Mouse (Mus musculus) heart, adult 2 months (tissue): Measurements from ENCODE around the gene Fam71f1. TPM values are rescaled to one million over a fixed set of nuclear protein-coding genes. Genes with fewer than 3 reads are reported as not detected.

ENCODE experiments used
- DNase-seq, 2 experiments: peaks; one replicate each; pipeline ENCODE4 v3.0.0; 2021
- H3K27ac ChIP-seq: fragments of 200-600 bp; 2 replicates; pipeline ENCODE4 v1.8.1; 2022
- H3K27me3 ChIP-seq: fragments of 200-500 bp; 2 replicates; pipeline ENCODE4 v1.6.1; 2012; ENCODE audit warnings: mild to moderate bottlenecking, low read length, inconsistent platforms, mixed read lengths; ENCODE audit not compliant: control insufficient read depth, insufficient read depth
- H3K36me3 ChIP-seq: fragments of 200-500 bp; 2 replicates; pipeline ENCODE4 v1.6.1; 2012; ENCODE audit warnings: low read length, inconsistent platforms; ENCODE audit not compliant: control insufficient read depth, insufficient read depth
- H3K4me1 ChIP-seq: fragments of 200-500 bp; 2 replicates; pipeline ENCODE4 v1.6.1; 2011; ENCODE audit warnings: low read length; ENCODE audit not compliant: control insufficient read depth, insufficient read depth
- H3K4me3 ChIP-seq: fragments of 200-600 bp; 2 replicates; pipeline ENCODE4 v1.8.1; 2022
- H3K79me2 ChIP-seq: fragments of 200-500 bp; replicated peaks from 2 replicates; pipeline ENCODE4 v1.6.1; 2012; ENCODE audit warnings: mild to moderate bottlenecking, inconsistent platforms, low read length, moderate library complexity, mixed read lengths; ENCODE audit not compliant: control insufficient read depth, insufficient read depth
- H3K9ac ChIP-seq: fragments of 200-500 bp; 2 replicates; pipeline ENCODE4 v1.6.1; 2012; ENCODE audit warnings: low read depth, mild to moderate bottlenecking, control low read depth, inconsistent platforms, low read length, mixed read lengths
- CTCF ChIP-seq: fragments of 200-600 bp; IDR thresholded peaks from 2 replicates; pipeline ENCODE4 v1.8.1; 2022; ENCODE audit warnings: antibody characterized with exemption, mild to moderate bottlenecking, moderate library complexity
- EP300 ChIP-seq: fragments of 200-500 bp; IDR thresholded peaks from 2 replicates; pipeline ENCODE4 v1.6.1; 2011; ENCODE audit warnings: low read depth, low read length, control low read depth; ENCODE audit not compliant: insufficient read depth
- POLR2A ChIP-seq: fragments of 200-500 bp; IDR thresholded peaks from 2 replicates; pipeline ENCODE4 v1.6.1; 2011; ENCODE audit warnings: mild to moderate bottlenecking, low read depth, low read length, control low read depth; ENCODE audit not compliant: insufficient read depth
- WGBS: fragments of 180-500 bp; shearing (Covaris S2); methylation state at CpG from one replicate; pipeline ENCODE4 v1.1.7; 2018; 5-methylcytosine and 5-hydroxymethylcytosine counted together
- intact Hi-C: fragments of 180-260 bp; cut with DNase I; formaldehyde crosslinking; loops from one replicate; pipeline ENCODE4 v1.15.1; 2025
- long read RNA-seq: library from polyadenylated mRNA; stranded (forward); transcript quantifications from one replicate; pipeline ENCODE4 v2.0.0, GENCODE M21; 2021
- polyA plus RNA-seq: library from polyadenylated mRNA; depleted of rRNA; stranded (reverse); fragments of >200 nt; gene quantifications from 2 replicates; pipeline ENCODE4 v1.2.3, GENCODE M21; 2012; rRNA removed
- total RNA-seq, 2 experiments: library from RNA; stranded (reverse); gene quantifications; 2 replicates each; pipeline ENCODE4 v1.2.3; 2021

The Fam71f1 gene
- total RNA-seq (not detected), polyA plus RNA-seq (0.12 TPM in 1 of 2 replicates, not detected in the other)
- long read RNA-seq = 0 reads

DNA sequence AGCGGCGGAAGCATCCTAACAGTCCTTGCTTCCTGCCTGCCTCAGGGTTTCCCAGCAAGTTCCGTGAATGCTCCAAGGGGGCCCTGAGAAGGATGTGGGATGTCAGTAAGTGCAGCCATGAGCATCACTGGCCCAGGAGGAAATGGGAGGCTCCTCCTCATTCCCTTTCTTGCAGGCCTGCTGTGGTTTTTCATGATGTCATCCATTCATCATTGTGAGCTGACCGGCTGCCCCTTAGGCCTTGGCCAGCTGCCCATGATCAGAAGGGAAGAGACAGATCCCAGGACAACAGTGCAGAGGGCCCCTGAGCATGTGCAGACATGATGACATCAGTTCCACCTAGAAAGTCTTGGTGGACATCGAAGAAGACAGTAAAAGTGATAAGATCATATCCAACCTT is at the start of gene Fam71f1:
Gene Fam71f1, plus strand, starts transcription at position 262 of the 400 bp plus-strand sequence.
- no peak within 1 kb of the TSS for H3K27ac ChIP-seq
- no peaks in the 10 kb centered on the region for H3K27me3 ChIP-seq
- H3K4me3 ChIP-seq = no peak within 1 kb of the TSS
- WGBS = 27% methylated on average over 5 of the region's 5 CpGs
- no peaks in the 10 kb centered on the region for H3K36me3 ChIP-seq
- TF ChIP-seq EP300 = no peak
- no peak for TF ChIP-seq POLR2A
- TF ChIP-seq CTCF = no peak
- no peaks in the 10 kb centered on the region for H3K79me2 ChIP-seq
- H3K4me1 ChIP-seq = peaks cover 1% of the 10 kb centered on the region; the same call in 1 of the 2 replicates
- peak in 1 of 2 experiments; percentile 16 for DNase-seq
- intact Hi-C loops = no loop called here
- H3K9ac ChIP-seq = no peak within 1 kb of the TSS

- 1% methylated on average over 8 of the region's 8 CpGs for WGBS
- Histone ChIP-seq H3K27me3 (no peaks in the 10 kb centered on the region), H3K9ac (0 out of 2 replicates have a peak overlapping the region, but pooled peaks have one; percentile 12), H3K4me3 (peak overlapping the region; percentile 32), H3K4me1 (peaks cover 4% of the 10 kb centered on the region), H3K27ac (peak overlapping the region; percentile 34), H3K79me2 (no peaks in the 10 kb centered on the region), H3K36me3 (no peaks in the 10 kb centered on the region)
- intact Hi-C loops = loop anchor here (5.0 to 10.0 kb wide), 2 partner anchors 76 to 1424 kb away; partner anchors contain the start of genes Calu and Cep41
- no peak for TF ChIP-seq CTCF
- TF ChIP-seq POLR2A = no peak
- no peak for TF ChIP-seq EP300
- DNase-seq = peak; percentile 33 to 37
Observed at GRCm38 (mm10) chr6:29270961-29271360, 48.0 kb upstream of the Fam71f1 start.

- H3K4me3 ChIP-seq = peak within 1 kb of the TSS; percentile 64
- H3K36me3 ChIP-seq = no peaks in the 10 kb centered on the region
- intact Hi-C loops = loop anchor here (5.0 to 10.0 kb wide), 2 partner anchors 75 to 1422 kb away; partner anchors contain the start of genes Calu and Cep41
- H3K79me2 ChIP-seq = no peaks in the 10 kb centered on the region
- DNase-seq = peak; percentile 92 to 95
- under 1% methylated on average over 46 of the region's 46 CpGs for WGBS
- peak within 1 kb of the TSS; percentile 95 for H3K27ac ChIP-seq
- no peaks in the 10 kb centered on the region for H3K27me3 ChIP-seq
- H3K9ac ChIP-seq = peak within 1 kb of the TSS; percentile 69
- H3K4me1 ChIP-seq = peaks cover 4% of the 10 kb centered on the region
- TF ChIP-seq CTCF = no peak
- TF ChIP-seq EP300 = peak; percentile 74; the same call in 1 of the 2 replicates
- TF ChIP-seq POLR2A = peak; percentile 95
Observed at GRCm38 (mm10) chr6:29272312-29273072, 46.4 kb upstream of the Fam71f1 start, which contains the start of gene Hilpda. TSS of gene Hilpda (plus strand) at chr6:29272488.

GRCm38 (mm10) chr6:29276746-29277145 is 42.2 kb upstream of the Fam71f1 start:
- Histone ChIP-seq H3K27ac (no peak overlapping the region), H3K4me1 (peaks cover 2% of the 10 kb centered on the region), H3K9ac (no peak overlapping the region), H3K4me3 (no peak overlapping the region), H3K36me3 (no peaks in the 10 kb centered on the region), H3K79me2 (no peaks in the 10 kb centered on the region), H3K27me3 (no peaks in the 10 kb centered on the region)
- intact Hi-C loops = loop anchor here (10.0 kb wide), 1 partner anchor 1418 kb away; the partner anchor contains the start of gene Cep41
- WGBS = 93% methylated on average over 5 of the region's 5 CpGs
- TF ChIP-seq CTCF (no peak), EP300 (no peak), POLR2A (no peak)
- no peak for DNase-seq

- peak; percentile 71 for TF ChIP-seq CTCF
- no peak for TF ChIP-seq EP300
- 10% methylated on average over 8 of the region's 8 CpGs for WGBS
- H3K4me3 ChIP-seq = no peak overlapping the region
- peak; percentile 32 to 46 for DNase-seq
- no peaks in the 10 kb centered on the region for H3K79me2 ChIP-seq
- peak overlapping the region; percentile 41 for H3K27ac ChIP-seq
- intact Hi-C loops = loop anchor here (1.0 to 10.0 kb wide), 4 partner anchors 37 to 1416 kb away; partner anchors contain the start of gene Cep41
- H3K4me1 ChIP-seq = peaks cover 2% of the 10 kb centered on the region
- no peaks in the 10 kb centered on the region for H3K36me3 ChIP-seq
- H3K27me3 ChIP-seq = no peaks in the 10 kb centered on the region
- no peak overlapping the region for H3K9ac ChIP-seq
Observed at GRCm38 (mm10) chr6:29278513-29279267, 40.2 kb upstream of the Fam71f1 start.
